Mouse (Mus musculus) testis, adult 2 months (tissue): Measurements from ENCODE around the gene Commd8.

ENCODE experiments used
- CTCF ChIP-seq: fragments of 200-500 bp; IDR thresholded peaks from 2 replicates; pipeline ENCODE4 v1.5.1; 2012; ENCODE audit warnings: low read depth, mild to moderate bottlenecking, inconsistent platforms, low read length, moderate library complexity; ENCODE audit not compliant: control insufficient read depth, insufficient read depth, insufficient replicate concordance
- POLR2A ChIP-seq: fragments of 200-500 bp; IDR thresholded peaks from 2 replicates; pipeline ENCODE4 v1.6.1; 2012; ENCODE audit warnings: low read depth, mild to moderate bottlenecking, inconsistent platforms, low read length, moderate library complexity; ENCODE audit not compliant: control insufficient read depth

DNA sequence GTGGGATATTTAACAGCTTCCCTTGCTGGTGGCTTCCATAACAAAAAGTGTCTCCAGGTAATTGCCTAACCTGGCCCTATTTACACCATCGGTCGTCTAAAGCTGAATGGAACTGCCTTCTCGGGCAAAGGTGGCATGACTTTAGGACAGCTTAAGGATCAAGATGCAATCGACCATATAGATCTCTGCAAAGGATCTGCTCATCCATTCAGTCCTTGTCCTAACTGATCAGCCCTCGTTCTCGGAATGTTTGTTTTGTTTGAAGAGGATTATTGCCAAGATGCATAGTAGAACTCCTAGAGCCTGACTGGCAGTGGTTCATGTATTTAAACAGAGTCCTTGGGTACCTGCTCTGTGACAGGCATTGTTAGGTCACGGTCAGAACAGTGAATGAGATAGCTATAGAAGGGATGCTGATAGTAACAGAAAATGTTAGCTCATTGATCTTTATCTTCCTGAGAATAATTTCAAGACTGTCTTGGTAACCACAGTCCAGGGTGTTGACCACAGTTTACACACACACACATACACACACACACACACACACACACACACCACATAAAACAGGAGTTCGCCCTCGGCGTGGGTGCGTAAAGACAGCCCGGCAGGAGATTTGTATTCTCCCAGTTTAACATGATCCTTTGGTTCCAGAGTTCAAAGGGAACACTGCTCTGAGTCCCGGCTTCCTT, 42.3 kb upstream of the Commd8 start:
- TF ChIP-seq CTCF (no peak), POLR2A (no peak)
